Mouse (Mus musculus): ENCODE data around the gene Hyal2. TPM values are rescaled to one million over a fixed set of nuclear protein-coding genes. Genes with fewer than 3 reads are reported as not detected.

Hyal2 gene
- total RNA-seq, 1 experiment from 2014 or later, result 7.2 TPM

GRCm38 (mm10) chr9:107583174-107583573 is 15.4 kb downstream of the Hyal2 start:
- no peak for ATAC-seq (replicated peaks; ENCODE audit: low read depth, poor library complexity, severe bottlenecking)

GRCm38 (mm10) chr9:107586504-107586903 is 18.8 kb downstream of the Hyal2 start:
- no peak for ATAC-seq (replicated peaks; ENCODE audit: low read depth, poor library complexity, severe bottlenecking)

- peak; percentile 95 for ATAC-seq (replicated peaks; ENCODE audit: low read depth, poor library complexity, severe bottlenecking)
These were observed 19.5 kb downstream of the Hyal2 start, which contains the start of gene Ifrd2 for GRCm38 (mm10) chr9:107586974-107587832. Ifrd2 (plus strand) TSS chr9:107587642.

- peak; percentile 11 for ATAC-seq (replicated peaks; ENCODE audit: low read depth, poor library complexity, severe bottlenecking)
These were observed 20.3 kb downstream of the Hyal2 start for GRCm38 (mm10) chr9:107587833-107588639.

GRCm38 (mm10) chr9:107590058-107590772 is 22.5 kb downstream of the Hyal2 start:
- no peak for ATAC-seq (replicated peaks; ENCODE audit: low read depth, poor library complexity, severe bottlenecking)

GRCm38 (mm10) chr9:107590773-107591060 is 23.0 kb downstream of the Hyal2 start:
- ATAC-seq (replicated peaks; ENCODE audit: low read depth, poor library complexity, severe bottlenecking), result no peak

GRCm38 (mm10) chr9:107593101-107593976 is 25.6 kb downstream of the Hyal2 start:
- no peak for ATAC-seq (replicated peaks; ENCODE audit: low read depth, poor library complexity, severe bottlenecking)

- ATAC-seq (replicated peaks; ENCODE audit: low read depth, poor library complexity, severe bottlenecking), result no peak
These were observed 26.7 kb downstream of the Hyal2 start for GRCm38 (mm10) chr9:107594281-107595062.

GRCm38 (mm10) chr9:107596619-107597569 is 29.1 kb downstream of the Hyal2 start:
- no peak for ATAC-seq (replicated peaks; ENCODE audit: low read depth, poor library complexity, severe bottlenecking)

GRCm38 (mm10) chr9:107598385-107598784 is 30.6 kb downstream of the Hyal2 start:
- no peak for ATAC-seq (replicated peaks; ENCODE audit: low read depth, poor library complexity, severe bottlenecking)

GRCm38 (mm10) chr9:107599433-107599832 is 31.7 kb downstream of the Hyal2 start:
- ATAC-seq (replicated peaks; ENCODE audit: low read depth, poor library complexity, severe bottlenecking), result no peak

GRCm38 (mm10) chr9:107599842-107600241 is 32.1 kb downstream of the Hyal2 start:
- ATAC-seq (replicated peaks; ENCODE audit: low read depth, poor library complexity, severe bottlenecking), result no peak

- no peak for ATAC-seq (replicated peaks; ENCODE audit: low read depth, poor library complexity, severe bottlenecking)
These were observed 33.0 kb downstream of the Hyal2 start for GRCm38 (mm10) chr9:107600745-107601144.

GRCm38 (mm10) chr9:107601275-107601674 is 33.5 kb downstream of the Hyal2 start:
- no peak for ATAC-seq (replicated peaks; ENCODE audit: low read depth, poor library complexity, severe bottlenecking)

GRCm38 (mm10) chr9:107602068-107602648 is 34.4 kb downstream of the Hyal2 start:
- peak; percentile 87 for ATAC-seq (replicated peaks; ENCODE audit: low read depth, poor library complexity, severe bottlenecking)

GRCm38 (mm10) chr9:107603251-107603650 is 35.5 kb downstream of the Hyal2 start:
- no peak for ATAC-seq (replicated peaks; ENCODE audit: low read depth, poor library complexity, severe bottlenecking)

GRCm38 (mm10) chr9:107605041-107605661 is 37.4 kb downstream of the Hyal2 start:
- no peak for ATAC-seq (replicated peaks; ENCODE audit: low read depth, poor library complexity, severe bottlenecking)

Measured in common myeloid progenitor, adult 5-6 weeks (primary cell).